Mouse (Mus musculus) CD4-positive, CD25-positive, alpha-beta regulatory T cell, adult 4 months (primary cell): ENCODE data around the gene Ltn1. TPM values are rescaled to one million over a fixed set of nuclear protein-coding genes. Genes with fewer than 3 reads are reported as not detected.

Experiments used
- ATAC-seq: one replicate; pipeline ENCODE4 v1.8.0; 2017
- polyA plus RNA-seq, 2 experiments: library from polyadenylated mRNA; unstranded; fragments of 100-300 nt; shearing (Covaris generic); gene quantifications; one replicate each; pipeline ENCODE4 v1.2.1; 2017

Gene Ltn1
- polyA plus RNA-seq, 2 experiments from 2014 or later, result 24.3 to 48.5 TPM

DNA sequence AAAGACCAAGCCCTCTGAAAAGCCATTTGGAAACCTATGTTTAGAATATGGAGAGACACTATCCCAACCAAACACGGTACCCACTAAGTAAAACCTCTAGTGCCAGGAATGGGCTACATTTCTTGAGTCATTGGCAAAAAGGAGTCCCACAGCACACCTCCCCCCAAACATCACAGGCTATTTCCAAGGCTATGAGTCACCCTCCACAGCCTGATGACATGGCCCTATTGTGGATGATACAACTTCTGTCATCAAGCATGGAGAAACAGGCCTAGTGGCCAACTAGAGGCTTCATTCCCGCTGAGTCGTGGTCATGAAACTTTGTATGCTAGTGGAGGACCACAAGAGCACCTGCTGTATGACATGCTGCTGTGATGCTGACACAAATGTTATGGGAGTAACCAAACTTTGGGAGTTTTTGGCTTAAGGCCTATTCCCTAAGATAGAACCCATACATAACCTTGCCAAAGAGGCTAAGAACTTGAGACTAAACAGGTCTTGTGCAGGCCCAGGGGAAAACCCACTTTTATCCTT lies 44.9 kb downstream of the Ltn1 start:
- no peak for ATAC-seq

DNA sequence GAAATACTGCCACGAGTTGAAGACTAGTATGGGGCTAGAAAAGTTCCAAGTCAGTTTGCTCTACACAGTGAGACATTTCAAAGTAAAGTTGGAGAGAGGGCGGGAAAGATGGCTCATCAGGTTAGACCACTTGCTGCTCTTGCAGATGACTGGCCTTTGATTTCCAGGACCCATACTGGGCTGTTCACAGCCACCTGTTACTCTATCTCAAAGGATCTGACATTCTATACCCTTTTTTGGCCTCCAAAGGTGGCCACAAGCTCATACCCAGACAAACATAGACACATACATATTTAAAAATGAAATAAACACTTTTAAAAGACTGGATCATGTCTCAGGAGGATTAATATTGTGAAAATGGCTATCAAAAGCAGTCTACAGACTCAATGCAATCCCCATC lies 48.0 kb downstream of the Ltn1 start:
- ATAC-seq, result no peak

DNA sequence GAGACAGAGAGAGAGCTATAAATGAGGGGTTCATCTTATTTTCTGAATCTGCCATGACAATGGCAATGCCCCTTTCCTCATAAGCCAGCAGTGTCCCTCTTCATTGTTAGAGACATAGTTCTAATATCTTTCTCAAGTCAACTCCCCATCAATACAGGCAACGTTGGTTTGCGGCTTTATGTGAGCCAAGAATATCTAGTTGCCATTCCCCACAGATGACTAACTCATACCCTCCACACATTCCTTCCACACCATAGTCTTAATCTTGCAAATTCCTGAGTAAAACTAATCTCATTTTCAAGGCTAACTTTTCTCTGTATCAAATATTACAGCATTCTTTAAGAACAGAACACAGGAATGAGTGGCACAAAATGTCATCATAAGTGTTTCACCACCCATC lies 49.4 kb downstream of the Ltn1 start:
- no peak for ATAC-seq

DNA sequence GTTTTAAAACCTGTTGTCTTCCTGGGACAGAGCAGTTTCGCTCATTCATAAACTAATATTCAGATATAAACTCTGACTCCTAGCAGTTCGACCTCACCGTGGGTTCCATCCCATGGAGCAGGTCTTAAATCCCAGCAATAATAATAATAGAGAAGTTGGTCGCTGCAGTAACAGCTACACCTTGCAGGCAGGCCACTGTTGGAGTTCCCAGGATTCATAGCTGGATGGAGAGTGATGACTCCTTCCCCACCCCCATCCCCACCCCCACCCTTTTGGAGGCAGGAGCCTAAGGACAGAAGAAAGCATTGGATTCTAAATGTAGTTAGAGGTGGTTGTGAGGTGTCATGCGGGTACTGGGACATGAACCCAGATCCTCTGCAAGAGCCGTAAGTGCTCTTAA lies 66.0 kb downstream of the Ltn1 start:
- ATAC-seq, result no peak

DNA sequence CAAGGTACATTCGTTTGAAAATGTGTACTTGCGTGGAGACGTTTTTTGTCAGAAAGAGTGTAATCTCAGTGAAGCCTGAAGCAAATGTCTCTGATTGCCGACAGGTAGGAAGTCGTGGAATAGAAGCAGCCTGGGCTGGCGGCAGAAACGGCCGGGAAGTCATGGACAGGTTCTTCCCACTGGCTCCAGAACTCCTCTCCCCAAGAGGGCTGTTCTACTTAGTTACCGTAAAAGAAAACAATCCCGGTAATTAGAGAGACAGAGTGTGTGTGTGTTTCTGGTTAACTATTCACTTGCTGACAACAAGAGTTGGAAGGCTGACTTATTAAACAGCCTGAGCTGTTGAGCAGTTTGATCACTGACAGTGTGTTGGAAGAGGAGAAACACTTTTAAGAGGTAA lies 66.4 kb downstream of the Ltn1 start:
- no peak for ATAC-seq

DNA sequence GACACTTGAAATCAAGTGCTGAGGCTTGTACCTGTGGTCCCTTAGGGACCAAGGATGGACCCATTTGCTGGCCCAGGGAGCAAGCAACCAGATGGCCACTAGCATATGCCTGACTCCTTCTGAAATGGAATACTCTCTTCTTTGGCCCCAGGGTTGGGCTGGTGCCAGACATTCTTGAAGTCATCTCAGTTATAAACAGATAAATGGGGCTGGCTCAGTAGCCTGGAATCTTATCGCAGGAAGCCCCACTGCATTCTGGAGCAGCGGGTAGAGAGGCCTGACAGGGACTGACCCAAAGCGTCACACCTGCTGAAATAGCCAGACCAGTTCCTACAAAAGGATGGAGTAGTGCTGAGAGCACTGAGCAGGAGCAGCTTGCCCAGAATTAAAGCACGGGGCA lies 68.2 kb downstream of the Ltn1 start:
- no peak for ATAC-seq

DNA sequence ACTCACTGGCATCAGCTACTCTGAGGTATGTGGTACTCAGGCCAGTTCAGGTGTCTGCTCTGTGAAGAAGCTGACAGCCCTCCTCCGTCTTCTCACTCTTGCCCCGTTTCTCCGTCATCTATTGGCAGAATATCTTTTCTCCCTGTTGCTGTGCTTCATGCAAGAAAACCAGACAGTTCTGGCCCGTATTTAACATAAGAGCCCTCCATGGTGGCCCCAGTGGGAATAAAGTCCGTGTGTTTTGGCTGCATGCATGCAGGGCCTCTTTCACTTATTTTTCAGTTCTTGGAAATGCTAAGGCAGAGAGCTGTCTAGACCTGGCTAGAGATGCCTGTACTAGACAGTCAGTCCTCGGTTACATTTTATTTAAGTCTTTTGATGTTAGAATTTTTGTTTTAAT lies 72.3 kb downstream of the Ltn1 start:
- no peak for ATAC-seq

DNA sequence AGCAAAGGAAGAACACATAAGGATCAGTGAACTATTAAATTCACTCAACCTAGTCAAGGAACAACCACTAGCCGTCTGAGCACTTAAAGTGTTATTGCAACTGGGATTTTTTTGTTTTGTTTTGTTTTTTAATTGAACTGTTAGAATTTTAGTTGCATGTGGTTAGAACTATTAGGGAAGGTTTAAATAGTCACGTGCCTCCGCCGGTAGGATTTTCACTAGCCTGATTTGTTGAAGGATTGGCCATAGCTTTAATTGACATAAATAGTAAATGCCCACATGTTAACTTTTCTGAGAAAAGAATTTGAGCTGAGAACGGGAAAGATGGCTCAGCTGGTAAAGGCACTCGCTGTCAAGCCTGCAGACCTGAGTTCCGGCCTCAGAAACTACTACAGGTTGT lies 77.7 kb downstream of the Ltn1 start:
- peak; percentile 7 for ATAC-seq

DNA sequence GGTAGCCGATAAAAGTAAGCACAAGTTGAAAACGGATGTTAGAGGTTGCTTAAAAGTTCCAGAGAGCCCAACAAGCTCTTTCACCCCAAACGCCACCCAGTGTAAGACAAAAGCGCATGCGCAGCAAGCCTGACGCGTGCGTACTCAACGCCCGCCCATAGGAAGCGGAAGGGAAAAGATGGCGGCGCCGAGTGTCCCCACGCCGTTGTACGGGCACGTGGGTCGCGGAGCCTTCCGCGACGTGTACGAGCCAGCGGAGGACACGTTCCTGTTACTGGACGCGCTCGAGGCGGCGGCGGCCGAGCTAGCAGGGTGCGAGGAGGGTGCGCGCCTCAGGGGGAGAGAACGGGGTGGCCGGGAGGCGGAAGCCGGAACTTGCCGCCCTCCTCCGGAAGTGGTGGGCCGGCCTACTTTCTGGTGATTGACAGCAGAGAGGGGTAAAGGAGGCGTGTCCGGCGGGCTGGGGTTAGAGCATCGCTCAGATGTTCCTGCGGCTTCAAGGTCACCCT lies 78.3 kb downstream of the Ltn1 start, which contains the start of gene N6amt1:
TSS of gene N6amt1 (plus strand) at position 111 of the 509 bp plus-strand sequence.
- ATAC-seq, result peak; percentile 96

DNA sequence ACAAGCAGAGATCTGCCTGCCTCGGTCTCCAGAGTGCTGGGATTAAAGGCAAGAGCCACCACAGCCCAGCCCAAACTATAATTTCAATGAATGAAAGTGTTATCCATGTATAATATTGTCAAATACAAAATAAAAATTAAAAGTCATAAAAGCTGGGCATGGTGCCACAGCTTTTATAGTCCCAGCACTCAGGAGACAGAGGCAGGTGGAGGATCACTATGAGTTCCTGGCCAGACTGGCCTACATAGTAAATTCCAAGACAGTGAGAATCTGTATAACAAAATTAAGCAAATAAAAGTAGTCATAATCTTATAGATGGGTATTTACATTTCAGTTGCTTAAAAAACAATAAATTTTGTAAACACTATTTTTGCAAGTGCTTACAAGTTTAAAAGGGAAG lies 78.8 kb downstream of the Ltn1 start:
- no peak for ATAC-seq

DNA sequence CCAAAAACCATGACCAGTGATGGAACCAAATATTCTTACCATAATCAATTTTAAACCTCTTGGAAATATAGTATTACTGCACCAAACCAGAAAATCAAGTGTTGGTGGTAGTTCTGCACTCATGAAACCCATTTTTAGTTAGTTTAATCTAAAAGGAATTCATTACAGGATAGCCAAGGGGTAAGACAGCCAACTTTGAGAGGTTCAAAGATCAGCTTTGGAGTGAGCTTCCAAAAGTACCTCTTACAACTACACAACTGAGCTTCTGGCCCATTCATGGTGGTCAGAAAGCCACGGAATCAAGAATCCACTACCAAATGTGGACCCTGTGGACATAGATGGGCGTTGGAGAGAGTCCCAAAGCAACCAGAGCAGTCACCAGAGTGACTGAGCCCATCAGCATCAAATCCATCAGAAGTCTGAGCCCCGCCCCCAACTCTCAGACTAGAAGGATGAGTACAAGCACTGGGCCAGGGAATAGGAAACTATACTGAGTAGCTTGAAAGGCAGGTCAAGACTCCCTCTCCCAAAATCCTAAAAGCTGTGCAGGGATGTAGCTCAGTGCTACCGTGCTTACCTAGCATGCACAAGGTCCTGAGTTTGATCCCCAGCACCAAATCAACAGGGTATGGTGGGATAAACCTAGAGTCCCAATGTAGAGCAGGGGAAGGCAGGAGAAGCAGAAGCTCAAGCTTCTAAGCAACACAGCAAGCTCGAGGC lies 80.9 kb downstream of the Ltn1 start:
- no peak for ATAC-seq

DNA sequence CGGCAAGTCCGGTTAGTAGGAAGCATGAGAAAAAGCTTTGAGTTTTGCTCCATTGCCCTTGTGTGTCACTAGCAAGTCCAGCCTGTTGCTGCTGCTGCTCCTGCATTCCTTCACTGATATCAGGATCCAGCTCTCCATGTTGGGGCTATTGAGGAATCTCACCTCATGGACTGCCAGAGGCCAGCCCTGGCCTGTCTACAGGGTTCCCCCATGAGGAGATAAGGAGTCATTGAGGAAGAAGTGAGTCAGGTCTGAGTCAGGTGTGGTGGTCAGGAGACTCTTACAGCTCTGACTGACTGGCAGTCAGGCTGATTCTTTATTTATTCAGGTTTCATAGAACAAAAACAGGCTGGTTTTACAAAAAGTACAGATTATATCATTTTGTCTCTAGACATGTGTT lies 84.3 kb downstream of the Ltn1 start:
- ATAC-seq, result no peak

DNA sequence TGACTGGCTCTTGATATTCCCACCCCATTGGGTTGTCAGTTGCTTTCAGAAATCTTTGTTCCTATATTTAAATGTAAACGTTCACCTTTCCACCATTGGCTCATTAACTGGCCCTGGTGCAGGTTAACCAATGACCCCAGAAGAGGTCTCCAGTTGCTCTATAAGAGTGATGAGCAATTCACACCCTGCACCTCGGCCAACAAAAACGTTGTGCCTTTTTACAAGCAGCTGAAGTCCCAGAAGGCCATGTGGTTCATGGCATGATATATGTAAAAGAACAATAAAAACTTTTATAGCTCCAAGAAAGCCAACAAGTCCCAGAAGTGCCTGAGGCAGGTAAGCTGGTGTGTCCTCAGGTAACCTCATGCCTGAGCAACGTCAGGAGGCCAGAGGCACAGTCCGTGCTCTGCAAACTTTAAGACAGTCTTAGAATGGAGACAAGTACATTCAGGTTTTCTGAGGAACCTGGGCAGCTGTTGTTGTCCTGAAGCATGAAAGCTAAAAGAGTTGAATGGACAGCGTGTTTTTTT lies 91.3 kb downstream of the Ltn1 start:
- no peak for ATAC-seq

DNA sequence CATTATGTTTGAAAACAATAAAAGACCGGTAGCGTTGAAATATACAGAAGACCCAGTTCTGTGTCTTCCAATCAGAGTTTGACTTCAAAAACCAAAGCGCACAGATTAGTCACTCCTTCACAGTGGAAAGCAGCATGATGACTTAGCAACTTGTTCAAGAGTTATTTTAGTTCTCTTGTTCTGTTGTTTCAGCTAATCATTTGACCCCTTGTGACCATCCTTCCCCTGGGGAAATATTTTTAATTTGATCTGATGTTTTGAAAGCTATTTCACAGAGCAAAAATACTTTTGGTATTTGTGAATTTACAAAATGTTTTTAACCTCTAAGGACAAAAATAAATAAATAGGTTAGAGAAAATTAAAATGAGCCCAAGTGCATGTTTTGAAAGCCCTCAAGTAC lies 97.7 kb downstream of the Ltn1 start:
- no peak for ATAC-seq

DNA sequence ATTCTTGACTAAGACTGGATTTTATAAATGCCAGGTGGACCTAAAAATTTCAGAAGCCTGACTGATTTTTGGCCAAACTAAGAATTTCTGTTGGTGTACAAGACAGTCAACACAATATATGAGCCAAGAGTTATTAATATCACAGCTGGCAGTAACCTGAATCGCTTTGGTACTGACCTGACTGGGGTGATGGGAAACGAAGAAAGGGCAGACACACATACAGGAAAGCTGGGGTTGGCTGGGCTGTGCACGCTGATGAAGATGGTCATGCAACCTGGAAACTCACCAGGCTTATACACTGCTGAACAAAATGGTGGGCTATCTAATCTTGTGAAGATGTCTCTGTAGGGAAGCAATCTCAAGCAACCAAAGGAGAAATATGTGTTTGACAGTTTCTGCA lies 102.4 kb downstream of the Ltn1 start:
- ATAC-seq, result no peak

Other genes starting within 250 kb of the Ltn1 start
- gene N6amt1, start 78.4 kb downstream of the Ltn1 start, polyA plus RNA-seq, result 10 to 100 TPM; 19.8 to 21.9 TPM
- gene Rwdd2b, start 8.0 kb upstream of the Ltn1 start, polyA plus RNA-seq, result 10 to 100 TPM in 1 of 2 experiments, 1 to 10 TPM in 1; 9.2 to 12.8 TPM
- 10 to 100 TPM; 37.1 to 61.1 TPM for gene Usp16, start 22.1 kb upstream of the Ltn1 start, polyA plus RNA-seq
- 100 to 1,000 TPM; 381 to 398 TPM for gene Cct8, start 63.3 kb upstream of the Ltn1 start, polyA plus RNA-seq
- gene Map3k7cl, start 120.7 kb upstream of the Ltn1 start, polyA plus RNA-seq, result not detected